Mouse (Mus musculus) heart, postnatal 36 days (tissue): ENCODE measurements around the gene Foxn1. TPM values are rescaled to one million over a fixed set of nuclear protein-coding genes. Genes with fewer than 3 reads are reported as not detected.

ENCODE experiments used
- DNase-seq, 2 experiments: peaks; one replicate each; pipeline ENCODE4 v3.0.0; 2021 to 2022
- intact Hi-C: fragments of 180-260 bp; cut with DNase I; formaldehyde crosslinking; loops from one replicate; pipeline ENCODE4 v1.15.1; 2025
- total RNA-seq, 2 experiments: library from RNA; stranded (reverse); gene quantifications; 2 replicates each; pipeline ENCODE4 v1.2.3; 2021

Gene Foxn1
- total RNA-seq = not detected

DNA sequence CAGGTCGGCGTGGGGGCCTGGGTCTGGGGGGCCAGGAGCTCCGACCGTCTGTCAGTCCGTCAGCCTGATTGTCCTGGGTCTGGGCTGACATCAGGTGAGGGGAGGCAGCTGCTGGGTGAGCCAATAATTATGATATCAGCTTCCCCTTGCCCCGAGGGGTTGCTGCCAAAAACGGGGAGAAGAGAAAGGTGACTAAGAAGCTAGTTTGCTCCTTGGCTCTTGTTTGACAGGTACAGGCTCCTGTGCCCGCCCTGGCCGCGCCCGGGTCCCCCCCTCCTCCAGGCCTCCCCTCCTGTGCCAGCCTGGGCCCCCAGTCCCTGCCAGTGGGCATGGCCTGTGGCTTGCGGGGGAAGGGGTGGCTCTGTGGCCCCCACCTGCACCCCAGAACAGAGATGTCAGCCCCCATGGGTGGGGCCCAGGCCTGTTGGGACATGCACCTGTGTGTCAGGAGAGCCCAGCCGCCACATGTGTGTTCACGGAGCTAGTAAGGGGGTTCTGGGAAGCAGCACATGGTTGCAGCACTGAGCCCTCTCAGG lies at the start of gene Foxn1:
TSS of gene Foxn1 (minus strand) at position 51 of the 536 bp plus-strand sequence.
- DNase-seq = no peak
- intact Hi-C loops = no loop called here

DNA sequence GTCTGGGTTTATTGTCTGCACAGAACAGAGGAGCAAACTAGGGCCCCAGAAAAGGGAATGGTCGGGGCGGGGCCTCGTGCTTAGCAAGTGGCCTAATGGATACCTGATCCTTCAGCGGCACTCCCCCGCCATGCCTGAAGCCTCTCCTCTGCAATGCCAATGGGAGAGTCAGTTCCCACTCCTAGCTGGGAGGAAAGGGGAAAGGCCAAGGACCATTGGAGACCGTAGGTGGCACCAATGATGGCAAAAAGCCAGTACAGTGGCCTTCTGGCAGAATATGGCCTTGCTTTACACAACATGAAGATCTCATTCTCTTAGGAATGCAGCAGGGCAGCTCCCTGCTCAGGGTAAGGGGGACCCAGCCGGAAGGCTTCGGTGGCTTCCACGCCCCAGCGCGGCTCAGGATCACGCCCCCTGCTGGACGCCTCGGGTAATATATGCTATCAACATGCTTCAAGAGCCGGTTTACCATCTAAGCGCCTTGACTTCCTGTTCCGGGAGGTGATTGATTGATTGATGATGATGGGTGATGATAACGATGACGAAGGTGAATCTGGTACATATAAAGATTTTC lies 49.5 kb upstream of the Foxn1 start:
- no peak for DNase-seq
- intact Hi-C loops = no loop called here

GRCm38 (mm10) chr11:78434052-78434451 lies 47.7 kb upstream of the Foxn1 start:
- intact Hi-C loops = no loop called here
- DNase-seq = no peak

- no peak for DNase-seq
- intact Hi-C loops = no loop called here
Observed at GRCm38 (mm10) chr11:78431176-78431575, 44.8 kb upstream of the Foxn1 start.

DNA sequence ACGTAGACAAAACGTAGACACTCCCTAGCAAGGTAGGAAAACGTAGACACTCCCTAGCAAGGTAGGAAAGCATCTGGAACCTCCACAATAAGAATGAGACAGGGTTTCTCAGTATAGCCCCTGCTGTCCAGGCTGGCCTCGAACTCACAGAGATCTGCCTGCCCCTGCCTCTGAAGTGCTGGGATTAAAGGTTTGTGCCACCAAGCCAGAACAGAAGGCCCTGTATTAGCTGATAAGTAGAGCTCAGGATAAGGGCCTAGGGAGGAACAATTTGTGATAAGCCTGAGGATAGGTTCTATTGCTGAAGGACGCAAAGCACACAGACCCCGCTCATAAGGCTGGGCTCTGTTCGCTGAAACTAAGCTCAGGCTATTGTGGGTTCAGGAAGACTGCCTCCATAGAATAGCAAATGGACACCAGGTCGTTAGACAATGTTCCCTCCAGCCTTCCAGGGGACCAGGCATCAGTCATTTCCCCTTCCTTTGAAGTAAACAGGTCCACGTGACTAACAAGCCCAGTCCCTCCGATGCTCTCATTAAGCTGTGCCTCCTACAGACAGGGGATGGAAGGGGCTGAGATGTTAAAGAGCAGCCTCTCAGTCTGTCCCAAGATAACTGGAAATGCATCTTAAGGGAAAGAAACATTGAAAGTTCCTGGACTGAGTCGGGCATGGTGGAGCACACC lies 44.0 kb upstream of the Foxn1 start:
- intact Hi-C loops = no loop called here
- no peak for DNase-seq

GRCm38 (mm10) chr11:78428309-78428708 lies 42.0 kb upstream of the Foxn1 start:
- intact Hi-C loops = no loop called here
- no peak for DNase-seq

DNA sequence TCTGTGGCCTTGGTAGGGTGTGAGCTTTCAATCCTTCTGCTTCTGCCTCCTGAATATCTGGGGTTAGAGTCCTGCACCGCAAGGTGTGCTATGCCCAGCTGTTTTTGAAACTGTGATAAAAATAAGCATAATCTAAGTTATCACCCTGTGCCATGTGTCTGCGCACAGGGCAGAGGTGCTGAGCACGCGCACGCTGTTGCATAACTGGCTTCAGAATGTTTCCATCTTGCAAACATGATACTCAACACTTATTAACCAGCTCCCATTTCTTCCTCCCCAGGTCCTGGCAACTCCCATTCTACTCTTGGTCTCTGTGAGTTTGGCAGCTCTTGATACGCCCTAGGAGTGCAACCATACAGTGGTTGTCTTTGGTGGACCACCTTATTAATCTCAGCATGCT lies 41.3 kb upstream of the Foxn1 start:
- intact Hi-C loops = no loop called here
- no peak for DNase-seq

- intact Hi-C loops = no loop called here
- DNase-seq = no peak
Observed at GRCm38 (mm10) chr11:78425572-78425971, 39.2 kb upstream of the Foxn1 start.

GRCm38 (mm10) chr11:78424352-78424751 lies 38.0 kb upstream of the Foxn1 start:
- intact Hi-C loops = no loop called here
- no peak for DNase-seq

- intact Hi-C loops = no loop called here
- no peak for DNase-seq
Observed at GRCm38 (mm10) chr11:78422055-78422819, 35.9 kb upstream of the Foxn1 start, which contains the start of gene Slc13a2. Gene Slc13a2, minus strand, starts transcription at chr11:78422217.

- no peak for DNase-seq
- intact Hi-C loops = no loop called here
Observed at GRCm38 (mm10) chr11:78421201-78422009, 35.0 kb upstream of the Foxn1 start.

- DNase-seq = no peak
- intact Hi-C loops = no loop called here
Observed at GRCm38 (mm10) chr11:78420263-78420889, 34.0 kb upstream of the Foxn1 start.

DNA sequence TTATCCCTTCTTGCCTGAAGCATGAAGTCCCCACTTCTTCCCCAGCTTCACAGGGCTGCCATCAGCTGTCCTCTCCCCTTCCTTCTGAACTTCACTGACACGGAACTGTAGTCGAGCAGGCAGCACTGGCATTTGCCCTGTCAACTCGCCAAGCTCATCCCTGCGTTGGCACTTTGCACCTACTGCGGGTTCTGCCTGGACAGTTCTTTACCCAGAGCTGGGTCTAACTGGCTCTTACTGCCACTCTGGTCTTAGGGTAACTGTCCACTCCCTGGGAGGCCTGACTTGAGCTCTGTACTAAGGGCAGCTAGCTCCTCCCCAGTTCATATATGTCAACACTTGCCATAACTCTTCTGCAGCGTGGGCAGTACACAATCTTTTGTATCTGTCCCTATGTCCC lies 30.5 kb upstream of the Foxn1 start:
- intact Hi-C loops = no loop called here

DNA sequence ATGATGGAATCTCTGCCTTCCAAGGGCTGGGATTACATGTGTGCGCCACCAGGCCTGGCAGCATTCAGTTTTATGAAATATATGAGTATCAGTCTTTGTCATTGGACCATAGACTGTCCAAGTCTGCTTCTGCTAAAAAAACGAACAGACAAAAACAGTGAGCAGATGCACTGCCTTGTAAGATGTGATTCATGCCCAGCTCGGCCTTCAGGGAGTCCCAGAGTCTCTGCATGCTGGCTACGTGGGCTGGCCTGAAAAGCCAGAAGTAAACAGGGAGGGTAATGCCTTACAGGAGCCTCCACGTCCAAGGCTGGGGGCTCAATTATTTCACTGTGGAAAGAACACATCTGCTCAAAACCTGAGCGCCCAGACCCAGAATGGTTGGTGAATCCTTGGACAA lies 26.5 kb upstream of the Foxn1 start:
- no peak for DNase-seq
- intact Hi-C loops = no loop called here

More for the DNA sequence above, 30.5 kb upstream of the Foxn1 start:
- no peak for DNase-seq

DNA sequence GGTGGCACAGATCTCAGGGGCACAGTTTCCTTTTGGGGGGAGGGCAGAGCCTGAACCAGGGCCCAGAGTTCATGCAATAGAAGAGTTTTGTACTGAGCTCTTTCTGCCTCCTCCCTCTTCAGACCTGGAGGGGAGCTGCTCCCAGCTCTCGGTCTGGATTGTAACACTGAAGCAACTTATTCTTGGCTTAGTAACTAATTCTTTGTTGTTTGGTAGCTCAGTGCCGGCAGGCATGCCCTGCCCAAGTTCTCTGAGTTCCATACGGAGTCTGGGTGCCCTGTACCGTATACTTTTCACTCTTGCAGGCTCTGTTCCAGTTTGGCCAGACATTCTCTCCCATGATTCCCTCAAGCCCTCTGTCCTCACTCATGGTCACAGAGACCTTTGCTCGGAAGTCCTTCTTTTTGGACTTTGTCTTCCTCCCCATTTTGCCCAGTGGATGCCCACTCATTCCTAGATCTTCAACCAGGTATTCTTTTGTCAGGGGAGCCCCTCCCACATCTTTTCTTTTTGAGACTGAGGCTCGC lies 26.0 kb upstream of the Foxn1 start:
- no peak for DNase-seq
- intact Hi-C loops = no loop called here

DNA sequence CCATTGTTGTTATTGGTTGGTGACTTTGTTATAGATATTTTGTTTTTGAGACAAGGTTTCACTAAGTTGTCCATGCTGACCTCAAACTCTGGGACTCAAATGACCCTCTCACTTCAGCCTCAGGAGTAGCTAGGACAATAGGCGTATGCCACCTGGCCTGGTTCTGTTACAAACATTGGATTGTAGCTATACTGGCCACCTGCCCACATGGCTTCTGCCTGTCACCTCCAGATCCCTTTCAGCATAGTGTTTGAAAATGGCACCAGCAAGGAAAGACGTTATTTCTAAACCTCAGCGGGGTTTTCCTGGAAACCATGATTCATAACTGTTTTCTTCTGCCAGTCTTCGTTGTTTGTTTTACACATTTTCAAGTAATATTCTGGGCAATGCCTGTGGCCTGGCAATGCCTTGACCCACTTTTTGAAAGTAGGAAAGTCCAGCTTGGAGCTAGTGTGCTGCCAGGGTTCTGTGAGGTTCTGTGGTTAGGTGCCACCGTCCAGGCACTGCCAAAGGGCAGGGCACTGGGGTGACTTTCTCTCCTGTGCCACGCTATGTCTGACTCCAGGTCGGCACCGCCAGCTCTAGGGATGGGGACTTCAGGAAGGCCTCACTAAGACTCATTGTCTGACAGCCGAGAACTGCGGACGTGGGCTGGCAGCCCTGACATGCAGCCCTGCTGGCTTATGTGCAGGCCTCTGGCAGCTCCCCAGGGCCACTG lies 25.4 kb upstream of the Foxn1 start:
- no peak for DNase-seq
- intact Hi-C loops = no loop called here

DNA sequence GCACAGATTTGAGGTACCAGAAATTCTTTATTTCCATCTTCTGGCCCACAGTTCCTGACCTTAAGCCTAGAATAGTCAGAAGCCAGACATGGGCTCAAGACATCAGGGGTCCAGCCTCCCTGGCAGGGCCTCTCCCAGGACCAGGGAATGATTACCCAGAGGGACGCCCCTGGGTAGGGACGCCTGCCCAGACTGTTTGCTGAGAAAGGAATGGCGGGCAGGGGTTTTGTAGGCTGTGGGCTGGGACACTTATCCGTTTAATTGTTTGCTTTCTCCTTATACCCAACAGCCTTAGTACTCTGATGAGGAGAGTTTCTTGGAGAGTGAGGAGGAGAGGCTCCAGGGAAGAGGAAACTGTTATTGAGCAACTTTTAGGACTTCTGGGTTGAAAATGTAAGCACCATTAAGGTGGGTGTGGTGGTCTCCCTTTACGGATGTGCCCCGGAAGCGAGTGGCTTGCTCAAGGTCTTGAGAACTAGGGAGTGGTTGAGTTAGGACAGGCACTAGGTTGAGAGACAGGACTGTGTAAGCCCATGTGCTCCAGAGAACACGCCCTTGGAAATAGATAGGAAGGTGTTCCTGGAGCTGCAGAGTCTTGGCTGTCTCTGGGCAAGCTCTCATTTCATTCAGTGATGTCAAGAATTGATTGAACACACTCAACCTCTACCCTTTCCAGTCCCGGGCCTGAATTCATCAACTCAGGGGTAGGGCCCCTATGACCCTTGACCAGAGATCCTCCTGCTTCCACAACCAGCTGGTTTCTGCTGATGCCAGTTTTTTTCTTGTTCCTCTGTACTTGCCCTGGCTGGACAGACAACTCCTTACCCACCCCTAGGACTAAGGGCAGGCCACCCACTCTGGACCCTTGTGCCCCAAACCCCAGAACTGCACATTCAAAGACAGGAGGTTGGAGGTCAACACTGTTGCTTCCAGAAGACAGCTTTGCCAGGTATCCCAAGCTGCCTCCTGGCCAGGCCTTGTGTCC lies 22.2 kb upstream of the Foxn1 start:
- intact Hi-C loops = no loop called here

GRCm38 (mm10) chr11:78402062-78402461 lies 15.7 kb upstream of the Foxn1 start:
- intact Hi-C loops = no loop called here
- no peak for DNase-seq

More for the DNA sequence above, 22.2 kb upstream of the Foxn1 start:
- no peak for DNase-seq
